ENCODE assay signal across 20 mouse cellular contexts in the genomic region with DNA sequence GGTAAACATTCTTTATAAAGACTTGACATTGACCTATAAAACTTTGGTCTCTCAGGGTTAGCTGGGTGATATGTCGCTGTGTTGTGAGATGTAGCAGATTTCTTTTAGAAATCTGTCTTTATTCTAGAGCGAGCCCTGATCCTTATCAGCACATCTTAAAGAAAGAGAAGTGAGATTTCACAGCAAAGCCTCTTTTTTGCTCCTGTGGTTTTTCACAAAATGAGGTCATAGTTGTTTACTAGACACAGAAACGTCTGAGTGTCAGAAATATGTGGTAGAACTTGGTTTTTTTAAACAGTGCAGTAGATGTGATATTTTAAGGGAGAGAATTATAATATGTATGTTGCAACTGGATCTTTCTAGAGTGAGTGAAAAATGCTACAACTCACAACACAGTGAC. TPM values are rescaled to one million over a fixed set of nuclear protein-coding genes. Genes with fewer than 3 reads are reported as not detected.
DNase-seq lines count a peak whose midpoint lies in the region; ATAC-seq and TF ChIP-seq lines count a peak whose summit lies in the region.
"Had no signal": no experiment of that assay in that cellular context is flagged by ENCODE, and none has a peak within 500 bp of the region (broad histone marks: within the 10 kb centered on the region; RNA-seq: fewer than 3 reads in every experiment).

No protein-coding gene starts in this region.

- no peak for TF ChIP-seq CTCF in lung, postnatal 0 days (IDR thresholded peaks at IDR 0.05)

- no peak overlapping the region for H3K27ac ChIP-seq in lung, postnatal 0 days (ENCODE audit: low read length)
- no peak overlapping the region for H3K27ac ChIP-seq in forebrain, embryonic 13.5 days
- no peak overlapping the region for H3K27ac ChIP-seq in hindbrain, embryonic 10.5 days
- H3K27ac ChIP-seq: forebrain, embryonic 12.5 days; hindbrain, embryonic 13.5 days; left cerebral cortex, adult 2 months; limb, embryonic 13.5 days; neural tube, embryonic 15.5 days; stomach, postnatal 0 days had no signal

- no peaks in the 10 kb centered on the region for H3K9me3 ChIP-seq in lung, postnatal 0 days (ENCODE audit: low read length)
- no peaks in the 10 kb centered on the region for H3K9me3 ChIP-seq in forebrain, embryonic 13.5 days (replicated peaks)
- no peaks in the 10 kb centered on the region for H3K9me3 ChIP-seq in hindbrain, embryonic 10.5 days
- H3K9me3 ChIP-seq: forebrain, embryonic 12.5 days; hindbrain, embryonic 13.5 days; limb, embryonic 13.5 days; megakaryocyte, embryonic 14.5 days; neural tube, embryonic 15.5 days had no signal

- no peaks in the 10 kb centered on the region for H3K36me3 ChIP-seq in lung, postnatal 0 days (ENCODE audit: insufficient read depth, low read length)
- no peaks in the 10 kb centered on the region for H3K36me3 ChIP-seq in forebrain, embryonic 13.5 days (ENCODE audit: poor library complexity, severe bottlenecking)
- no peaks in the 10 kb centered on the region for H3K36me3 ChIP-seq in hindbrain, embryonic 10.5 days
- H3K36me3 ChIP-seq: forebrain, embryonic 12.5 days; hindbrain, embryonic 13.5 days; limb, embryonic 13.5 days; neural tube, embryonic 15.5 days had no signal

- H3K27me3 ChIP-seq in lung, postnatal 0 days (replicated peaks; ENCODE audit: insufficient read depth, low read length), result no peaks in the 10 kb centered on the region
- no peaks in the 10 kb centered on the region for H3K27me3 ChIP-seq in forebrain, embryonic 13.5 days
- H3K27me3 ChIP-seq in hindbrain, embryonic 10.5 days (ENCODE audit: insufficient read depth, poor library complexity, severe bottlenecking), result no peaks in the 10 kb centered on the region
- H3K27me3 ChIP-seq: forebrain, embryonic 12.5 days; hindbrain, embryonic 13.5 days; limb, embryonic 13.5 days; megakaryocyte, embryonic 14.5 days; neural tube, embryonic 15.5 days had no signal

- no peaks in the 10 kb centered on the region for H3K4me1 ChIP-seq in lung, postnatal 0 days (ENCODE audit: insufficient read depth, low read depth, low read length)
- no peaks in the 10 kb centered on the region for H3K4me1 ChIP-seq in forebrain, embryonic 13.5 days
- H3K4me1 ChIP-seq in hindbrain, embryonic 10.5 days (replicated peaks), result no peaks in the 10 kb centered on the region
- H3K4me1 ChIP-seq: forebrain, embryonic 12.5 days; hindbrain, embryonic 13.5 days; limb, embryonic 13.5 days; neural tube, embryonic 15.5 days had no signal

- WGBS in lung, postnatal 0 days, result 41% methylated on average over 3 of the region's 3 CpGs
- 76% methylated on average over 3 of the region's 3 CpGs for WGBS in forebrain, embryonic 13.5 days
- WGBS in hindbrain, embryonic 10.5 days, result 74% methylated on average over 3 of the region's 3 CpGs

- no peak overlapping the region for H3K9ac ChIP-seq in lung, postnatal 0 days (replicated peaks; ENCODE audit: low read depth)
- no peak overlapping the region for H3K9ac ChIP-seq in forebrain, embryonic 13.5 days
- H3K9ac ChIP-seq: forebrain, embryonic 12.5 days; hindbrain, embryonic 13.5 days; limb, embryonic 13.5 days; liver, postnatal 0 days; neural tube, embryonic 15.5 days had no signal

- ATAC-seq in lung, postnatal 0 days, result no peak
- peak; percentile 68 for ATAC-seq in CD4-positive, CD25-positive, alpha-beta regulatory T cell, adult 4 months
- peak; percentile 51 for ATAC-seq in common myeloid progenitor, adult 5-6 weeks (replicated peaks; ENCODE audit: low read depth, poor library complexity, severe bottlenecking)
- ATAC-seq in forebrain, embryonic 13.5 days, result no peak
- ATAC-seq: liver, postnatal 0 days; Patski had no signal

- no peak overlapping the region for H3K4me3 ChIP-seq in lung, postnatal 0 days (ENCODE audit: low read depth, low read length)
- no peak overlapping the region for H3K4me3 ChIP-seq in forebrain, embryonic 13.5 days
- no peak overlapping the region for H3K4me3 ChIP-seq in hindbrain, embryonic 10.5 days
- H3K4me3 ChIP-seq: forebrain, embryonic 12.5 days; hindbrain, embryonic 13.5 days; left cerebral cortex, adult 2 months; limb, embryonic 13.5 days; megakaryocyte, embryonic 14.5 days; neural tube, embryonic 15.5 days had no signal

- DNase-seq in lung, postnatal 36 days, result peak; percentile 37
- no peak for DNase-seq in lung, postnatal 0 days (ENCODE audit: low spot score)
- peak; percentile 46 to 76 for DNase-seq in natural killer cell, adult 2 months (ENCODE audit: low spot score in 2 of 2)
- DNase-seq in hindbrain, embryonic 10.5 days (ENCODE audit: low spot score), result no peak
- no peak for DNase-seq in MN1 (ENCODE audit: low spot score)
- DNase-seq: cerebellum, adult 8-10 months; embryo, embryonic 11 days; liver, postnatal 0 days; retina, postnatal 1 day had no signal

- TF ChIP-seq EP300 in lung, postnatal 0 days (IDR thresholded peaks at IDR 0.05), result no peak

- H3K4me2 ChIP-seq in lung, postnatal 0 days (replicated peaks; ENCODE audit: low read depth, low read length), result no peak overlapping the region
- H3K4me2 ChIP-seq in forebrain, embryonic 13.5 days, result no peak overlapping the region
- H3K4me2 ChIP-seq: forebrain, embryonic 12.5 days; hindbrain, embryonic 13.5 days; limb, embryonic 13.5 days; neural tube, embryonic 15.5 days had no signal

RNA-seq across cellular contexts. Expression of gene Il18r1, which starts 10.3 kb away (rescaled TPM):
- 38.2 and 39.5 TPM in 2 replicates for polyA plus RNA-seq in lung, postnatal 0 days (2015; fragmentation: Nextera tagmentation; extraction: Ambion mirVana)
- polyA plus RNA-seq in CD4-positive, CD25-positive, alpha-beta regulatory T cell, adult 4 months (2017; shearing (Covaris generic)), result 10 to 100 TPM; 45.0 to 45.8 TPM
- total RNA-seq in common myeloid progenitor, adult 5-6 weeks (2017), result 1.1 and 1.6 TPM in 2 replicates
- not detected in 2 replicates for polyA plus RNA-seq in forebrain, embryonic 13.5 days (2015; fragmentation: Nextera tagmentation; extraction: Ambion mirVana)
- polyA plus RNA-seq in hindbrain, embryonic 10.5 days (2016; fragmentation: Nextera tagmentation; extraction: Ambion mirVana), result not detected in 2 replicates
- total RNA-seq: left cerebral cortex, adult 2 months had no signal
- polyA plus RNA-seq: forebrain, embryonic 12.5 days; hindbrain, embryonic 13.5 days; neural tube, embryonic 15.5 days; Patski had no signal

RNA-seq across cellular contexts. Expression of gene Il18rap, which starts 39.5 kb away (rescaled TPM):
- polyA plus RNA-seq in lung, postnatal 0 days (2015; fragmentation: Nextera tagmentation; extraction: Ambion mirVana), result 0.67 and 0.76 TPM in 2 replicates
- polyA plus RNA-seq in CD4-positive, CD25-positive, alpha-beta regulatory T cell, adult 4 months (2017; shearing (Covaris generic)), result 10 to 100 TPM in 1 of 2 experiments, 1 to 10 TPM in 1; 8.9 to 18.3 TPM
- total RNA-seq in common myeloid progenitor, adult 5-6 weeks (2017), result 12.3 and 14.8 TPM in 2 replicates
- 0.09 and 0.15 TPM in 2 replicates for polyA plus RNA-seq in forebrain, embryonic 13.5 days (2015; fragmentation: Nextera tagmentation; extraction: Ambion mirVana)
- polyA plus RNA-seq in hindbrain, embryonic 10.5 days (2016; fragmentation: Nextera tagmentation; extraction: Ambion mirVana), result 0.15 and 0.21 TPM in 2 replicates

RNA-seq across cellular contexts. Expression of gene Il1rl1, which starts 46.3 kb away (rescaled TPM):
- 0.39 and 0.44 TPM in 2 replicates for polyA plus RNA-seq in lung, postnatal 0 days (2015; fragmentation: Nextera tagmentation; extraction: Ambion mirVana)
- 10 to 100 TPM in 1 of 2 experiments, 1 to 10 TPM in 1; 9.2 to 11.5 TPM for polyA plus RNA-seq in CD4-positive, CD25-positive, alpha-beta regulatory T cell, adult 4 months (2017; shearing (Covaris generic))
- 40.6 and 44.8 TPM in 2 replicates for total RNA-seq in common myeloid progenitor, adult 5-6 weeks (2017)
- polyA plus RNA-seq in forebrain, embryonic 13.5 days (2015; fragmentation: Nextera tagmentation; extraction: Ambion mirVana), result not detected in 2 replicates
- polyA plus RNA-seq in hindbrain, embryonic 10.5 days (2016; fragmentation: Nextera tagmentation; extraction: Ambion mirVana), result 0.03 and 0.04 TPM in 2 replicates
- polyA plus RNA-seq: forebrain, embryonic 12.5 days; hindbrain, embryonic 13.5 days had no signal

Comparison
In these comparisons a context has a peak if more than half of its experiments do, and no peak if none do; other contexts are left out.
1. DNase-seq: peak in lung, postnatal 36 days (single experiment) and natural killer cell, adult 2 months (2 of 2); none in lung, postnatal 0 days (single experiment), hindbrain, embryonic 10.5 days (single experiment) and MN1 (single experiment).
2. ATAC-seq: peak in CD4-positive, CD25-positive, alpha-beta regulatory T cell, adult 4 months (single experiment) and common myeloid progenitor, adult 5-6 weeks (single experiment); none in lung, postnatal 0 days (single experiment) and forebrain, embryonic 13.5 days (single experiment).
3. RNA of gene Il18r1, which starts 10.3 kb away (polyA plus RNA-seq): 45.0 to 45.8 TPM in CD4-positive, CD25-positive, alpha-beta regulatory T cell, adult 4 months and 38.2 to 39.5 TPM in lung, postnatal 0 days; not detected in forebrain, embryonic 13.5 days and not detected in hindbrain, embryonic 10.5 days; every median in the first group is over 10 times any median in the second.